Mouse (Mus musculus) frontal cortex, adult (tissue): ENCODE results near the gene Rpp25.
A peak's percentile ranks its signal among the peaks of the same experiment; 100 is the strongest.

Experiments
- ATAC-seq: cut with Nextera tagmentation; 2 replicates; pipeline ENCODE4 v1.9.2; 2017; ENCODE audit warnings: mild to moderate bottlenecking, moderate library complexity, mixed read lengths; ENCODE audit not compliant: low TSS enrichment

The Rpp25 gene

GRCm38 (mm10) chr9:57503622-57504380 is at the start of gene Rpp25:
TSS of gene Rpp25 (plus strand) at chr9:57504026.
- peak; percentile 58 for ATAC-seq

- ATAC-seq: no peak
Observed at GRCm38 (mm10) chr9:57459707-57460106, 44.1 kb upstream of the Rpp25 start.

GRCm38 (mm10) chr9:57462866-57463265 is 41.0 kb upstream of the Rpp25 start:
- ATAC-seq: no peak

- no peak for ATAC-seq
Observed at GRCm38 (mm10) chr9:57466101-57466500, 37.7 kb upstream of the Rpp25 start.

- peak; percentile 47 for ATAC-seq
Observed at GRCm38 (mm10) chr9:57467271-57467771, 36.5 kb upstream of the Rpp25 start.

- peak; percentile 93 for ATAC-seq
Observed at GRCm38 (mm10) chr9:57467896-57468549, 35.8 kb upstream of the Rpp25 start, which contains the start of gene Scamp5. TSS of gene Scamp5 (minus strand) at chr9:57468060.

GRCm38 (mm10) chr9:57468914-57469313 is 34.9 kb upstream of the Rpp25 start:
- peak; percentile 24; the same call in 1 of the 2 replicates for ATAC-seq

- ATAC-seq: peak; percentile 91
Observed at GRCm38 (mm10) chr9:57485774-57486173, 18.1 kb upstream of the Rpp25 start.

- ATAC-seq: no peak
Observed at GRCm38 (mm10) chr9:57487807-57488206, 16.0 kb upstream of the Rpp25 start.

- ATAC-seq: no peak
Observed at GRCm38 (mm10) chr9:57493532-57493931, 10.3 kb upstream of the Rpp25 start.

GRCm38 (mm10) chr9:57494970-57495369 is 8.9 kb upstream of the Rpp25 start:
- no peak for ATAC-seq

GRCm38 (mm10) chr9:57497236-57497635 is 6.6 kb upstream of the Rpp25 start:
- ATAC-seq: no peak

GRCm38 (mm10) chr9:57498536-57498935 is 5.3 kb upstream of the Rpp25 start:
- no peak for ATAC-seq

GRCm38 (mm10) chr9:57501452-57501851 is 2.4 kb upstream of the Rpp25 start:
- ATAC-seq: no peak

GRCm38 (mm10) chr9:57501861-57502260 is 2.0 kb upstream of the Rpp25 start:
- peak; percentile 25 for ATAC-seq

- peak; percentile 38; the same call in 1 of the 2 replicates for ATAC-seq
Observed at GRCm38 (mm10) chr9:57502911-57503621, 760 bp upstream of the Rpp25 start.

- no peak for ATAC-seq
Observed at GRCm38 (mm10) chr9:57504381-57504700, 515 bp downstream of the Rpp25 start.

GRCm38 (mm10) chr9:57504891-57505290 is 1.1 kb downstream of the Rpp25 start:
- ATAC-seq: no peak

- peak; percentile 62 for ATAC-seq
Observed at GRCm38 (mm10) chr9:57505700-57506099, 1.9 kb downstream of the Rpp25 start.

- no peak for ATAC-seq
Observed at GRCm38 (mm10) chr9:57510577-57510976, 6.8 kb downstream of the Rpp25 start.

GRCm38 (mm10) chr9:57517113-57517512 is 13.3 kb downstream of the Rpp25 start:
- 0 out of 2 replicates have a peak, but pooled peaks have one; percentile 41 for ATAC-seq

- no peak for ATAC-seq
Observed at GRCm38 (mm10) chr9:57520375-57521055, 16.7 kb downstream of the Rpp25 start.
